Mouse (Mus musculus): ENCODE data around the gene Nhej1.

- TF ChIP-seq CTCF (IDR thresholded peaks at IDR 0.05; ENCODE audit: extremely low read depth, insufficient read depth, insufficient read length, insufficient replicate concordance) (no peak), POLR2A (IDR thresholded peaks at IDR 0.05; ENCODE audit: low read depth, low read length) (no peak)
Measured at GRCm38 (mm10) chr1:74950066-74950465, 174.9 kb downstream of the Nhej1 start.

Data from spleen, adult 2 months (tissue).